Mouse (Mus musculus) limb, embryonic 15.5 days (tissue): ENCODE measurements around the gene Rprd2. TPM values are rescaled to one million over a fixed set of nuclear protein-coding genes. Genes with fewer than 3 reads are reported as not detected.
A peak's percentile ranks its signal among the peaks of the same experiment; 100 is the strongest.

Experiments used
- ATAC-seq: fragments of 200-750 bp; cut with Nextera tagmentation; 2 replicates; pipeline ENCODE4 v1.8.0; 2017; ENCODE audit warnings: low read depth, moderate TSS enrichment; ENCODE audit not compliant: insufficient number of reproducible peaks, low FRiP score, low TSS enrichment
- H3K27ac ChIP-seq: fragments of 300-500 bp; sonication (generic); 2 replicates; pipeline ENCODE4 v1.5.1; 2015; ENCODE audit warnings: moderate library complexity, mild to moderate bottlenecking, inconsistent platforms
- H3K27me3 ChIP-seq: fragments of 300-500 bp; sonication (generic); 2 replicates; pipeline ENCODE4 v1.6.1; 2015; ENCODE audit warnings: inconsistent platforms
- H3K36me3 ChIP-seq: fragments of 300-500 bp; sonication (generic); 2 replicates; pipeline ENCODE4 v1.6.1; 2015; ENCODE audit warnings: inconsistent platforms
- H3K4me1 ChIP-seq: fragments of 300-500 bp; sonication (generic); 2 replicates; pipeline ENCODE4 v1.6.1; 2015; ENCODE audit warnings: inconsistent platforms
- H3K4me2 ChIP-seq: fragments of 300-500 bp; sonication (generic); 2 replicates; pipeline ENCODE4 v1.6.1; 2015; ENCODE audit warnings: mild to moderate bottlenecking, inconsistent platforms
- H3K4me3 ChIP-seq: fragments of 300-500 bp; sonication (generic); 2 replicates; pipeline ENCODE4 v1.5.1; 2015; ENCODE audit warnings: mild to moderate bottlenecking, inconsistent platforms
- H3K9ac ChIP-seq: fragments of 300-500 bp; sonication (generic); 2 replicates; pipeline ENCODE4 v1.6.1; 2015; ENCODE audit warnings: inconsistent platforms
- H3K9me3 ChIP-seq: fragments of 300-500 bp; sonication (generic); 2 replicates; pipeline ENCODE4 v1.6.1; 2016; ENCODE audit warnings: inconsistent platforms
- WGBS: fragments of 180-500 bp; shearing (Covaris S2); methylation state at CpG from one replicate; pipeline ENCODE4 v1.1.7; 2015; 5-methylcytosine and 5-hydroxymethylcytosine counted together
- polyA plus RNA-seq: library from polyadenylated mRNA; unstranded; fragments of >200 nt; fragmentation: Nextera tagmentation; extraction: Ambion mirVana; gene quantifications from 2 replicates; pipeline ENCODE4 v1.2.1, GENCODE M21; 2015

The Rprd2 gene
- polyA plus RNA-seq, 1 experiment from 2014 or later = 19.6 TPM

DNA sequence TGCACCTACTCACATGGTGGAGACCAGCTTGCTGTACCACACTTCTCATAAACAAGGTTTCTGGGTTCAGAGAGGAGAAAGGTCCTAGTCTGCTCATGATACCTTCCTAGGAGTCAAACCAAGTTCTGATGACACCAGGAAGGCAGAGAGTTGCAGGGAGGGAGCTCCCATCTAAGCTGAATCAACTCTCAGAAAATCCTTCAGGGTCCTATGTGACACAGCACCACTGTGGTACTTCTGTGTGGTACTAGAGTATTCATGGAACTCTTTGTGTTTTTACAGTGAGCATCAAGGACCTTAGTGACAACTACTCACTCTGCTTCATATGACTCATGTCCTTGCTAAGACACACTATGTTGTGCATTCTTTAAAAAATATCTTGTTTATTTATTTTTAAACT, 58.0 kb downstream of the Rprd2 start:
- Histone ChIP-seq H3K36me3 (peaks cover 38% of the 10 kb centered on the region), H3K4me1 (no peaks in the 10 kb centered on the region), H3K9me3 (no peaks in the 10 kb centered on the region), H3K27ac (no peak overlapping the region), H3K4me2 (no peak overlapping the region), H3K4me3 (no peak overlapping the region), H3K9ac (no peak overlapping the region), H3K27me3 (no peaks in the 10 kb centered on the region)
- ATAC-seq = no peak

DNA sequence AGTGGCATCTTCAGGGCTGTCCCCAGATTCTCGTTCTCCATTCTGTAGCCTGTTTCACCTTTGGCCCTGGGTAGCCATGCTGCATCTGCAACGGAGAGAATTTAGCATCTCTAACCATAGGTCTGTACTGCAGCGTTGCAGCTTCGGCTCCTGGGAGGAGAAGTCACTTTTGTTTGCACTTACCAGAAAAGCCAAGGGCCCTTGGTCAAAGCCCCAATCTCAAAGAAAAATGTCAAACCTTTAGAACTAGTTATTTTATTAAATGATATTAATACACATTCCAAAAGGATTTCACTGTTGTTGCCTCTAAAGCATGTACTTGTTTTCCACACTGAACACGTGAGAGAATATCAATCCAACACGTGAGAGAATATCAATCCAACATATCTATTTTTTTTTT, 58.6 kb downstream of the Rprd2 start, which contains the start of gene Tars2:
Gene Tars2 (minus strand): TSS at position 101 of the 400 bp plus-strand sequence.
- Histone ChIP-seq H3K27ac (no peak within 1 kb of the TSS), H3K36me3 (peaks cover 32% of the 10 kb centered on the region), H3K9ac (no peak within 1 kb of the TSS), H3K4me1 (no peaks in the 10 kb centered on the region), H3K9me3 (no peaks in the 10 kb centered on the region), H3K27me3 (no peaks in the 10 kb centered on the region), H3K4me2 (no peak within 1 kb of the TSS), H3K4me3 (no peak within 1 kb of the TSS)
- WGBS = 85% methylated on average over 6 of the region's 6 CpGs
- ATAC-seq = no peak

DNA sequence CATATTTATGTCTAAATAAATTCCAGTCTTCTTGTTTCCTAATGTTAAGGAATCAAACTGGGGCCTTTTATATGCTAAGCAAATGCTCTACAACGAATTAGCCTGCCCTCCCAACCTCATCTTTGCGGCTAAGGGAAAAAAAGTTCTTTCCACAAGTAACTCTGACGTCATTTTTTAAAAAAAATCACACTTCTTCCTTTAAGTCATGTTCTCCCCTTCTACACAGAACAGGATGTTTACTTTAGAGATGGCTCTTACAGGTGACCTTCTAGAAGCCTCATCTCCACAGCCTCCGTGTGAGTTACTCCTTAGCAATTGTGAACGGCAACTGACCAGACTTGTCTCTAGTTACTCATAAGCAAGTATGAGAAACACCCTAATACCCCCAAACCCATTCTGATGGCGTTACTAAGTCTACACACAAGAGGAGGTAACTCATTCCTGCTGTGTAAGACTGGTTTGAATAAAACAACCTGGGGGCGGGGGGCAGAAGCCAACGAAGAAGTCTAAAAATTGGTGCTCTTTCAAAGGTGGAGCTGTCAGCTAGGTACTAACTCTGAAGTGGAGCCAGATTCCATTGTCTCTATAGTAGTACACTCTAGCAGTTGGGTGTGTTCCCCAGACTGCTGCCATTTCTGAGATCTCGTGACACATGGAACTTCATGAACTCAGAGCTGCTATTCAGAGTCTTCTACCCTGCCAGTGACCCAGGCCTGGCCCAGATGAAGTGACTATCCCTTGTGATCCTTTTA, 60.0 kb downstream of the Rprd2 start:
- Histone ChIP-seq H3K4me2 (no peak overlapping the region), H3K27ac (no peak overlapping the region), H3K4me1 (0 out of 2 replicates have a peak, but pooled peaks cover 6% of the 10 kb centered on the region), H3K27me3 (no peaks in the 10 kb centered on the region), H3K4me3 (no peak overlapping the region), H3K9ac (no peak overlapping the region), H3K9me3 (no peaks in the 10 kb centered on the region), H3K36me3 (peaks cover 18% of the 10 kb centered on the region)
- 50% methylated on average over 9 of the region's 9 CpGs for WGBS
- no peak for ATAC-seq

GRCm38 (mm10) chr3:95756808-95757207, 61.9 kb downstream of the Rprd2 start:
- Histone ChIP-seq H3K27me3 (no peaks in the 10 kb centered on the region), H3K9me3 (no peaks in the 10 kb centered on the region), H3K27ac (no peak overlapping the region), H3K4me2 (no peak overlapping the region), H3K36me3 (peaks cover 13% of the 10 kb centered on the region), H3K9ac (no peak overlapping the region), H3K4me1 (0 out of 2 replicates have a peak, but pooled peaks cover 6% of the 10 kb centered on the region), H3K4me3 (no peak overlapping the region)
- no peak for ATAC-seq
- WGBS = 89% methylated on average over 2 of the region's 2 CpGs

GRCm38 (mm10) chr3:95754345-95755206, 64.1 kb downstream of the Rprd2 start:
- H3K9ac ChIP-seq = peak overlapping the region; percentile 74
- H3K4me3 ChIP-seq = peak overlapping the region; percentile 85
- peaks cover 31% of the 10 kb centered on the region for H3K36me3 ChIP-seq
- H3K4me1 ChIP-seq = 0 out of 2 replicates have a peak, but pooled peaks cover 6% of the 10 kb centered on the region
- under 1% methylated on average over 30 of the region's 30 CpGs for WGBS
- H3K27me3 ChIP-seq = no peaks in the 10 kb centered on the region
- H3K9me3 ChIP-seq = no peaks in the 10 kb centered on the region
- peak; percentile 96 for ATAC-seq
- H3K4me2 ChIP-seq = peak overlapping the region; percentile 68
- peak overlapping the region; percentile 68 for H3K27ac ChIP-seq

DNA sequence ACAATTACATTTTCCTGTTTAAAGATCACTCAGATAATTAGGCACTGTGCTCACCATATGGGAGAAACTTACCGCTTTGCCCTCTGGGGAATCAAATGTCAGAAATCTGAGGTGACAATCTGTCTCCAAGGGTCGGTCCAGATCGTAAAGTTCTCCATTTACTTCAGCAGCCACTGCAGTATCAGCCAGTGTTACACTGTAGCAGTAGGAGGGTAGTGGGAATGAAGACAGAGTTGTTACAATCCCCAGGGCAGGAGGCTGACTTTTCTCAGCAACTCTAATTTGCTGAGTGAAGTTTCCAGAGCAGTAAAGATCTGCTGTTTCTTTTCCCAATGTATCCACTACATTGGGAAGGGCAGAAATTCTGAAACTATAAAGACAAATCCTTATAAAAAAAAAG, 65.7 kb downstream of the Rprd2 start:
- Histone ChIP-seq H3K4me1 (0 out of 2 replicates have a peak, but pooled peaks cover 6% of the 10 kb centered on the region), H3K4me2 (no peak overlapping the region), H3K9me3 (no peaks in the 10 kb centered on the region), H3K27ac (no peak overlapping the region), H3K9ac (no peak overlapping the region), H3K4me3 (no peak overlapping the region), H3K27me3 (no peaks in the 10 kb centered on the region), H3K36me3 (peaks cover 48% of the 10 kb centered on the region)
- ATAC-seq = no peak
- 66% methylated on average over 3 of the region's 3 CpGs for WGBS

GRCm38 (mm10) chr3:95740406-95740805, 78.3 kb downstream of the Rprd2 start:
- Histone ChIP-seq H3K27me3 (no peaks in the 10 kb centered on the region), H3K4me1 (0 out of 2 replicates have a peak, but pooled peaks cover 6% of the 10 kb centered on the region), H3K4me3 (no peak overlapping the region), H3K9me3 (no peaks in the 10 kb centered on the region), H3K4me2 (no peak overlapping the region), H3K9ac (no peak overlapping the region), H3K27ac (peak overlapping the region; percentile 27; the same call in 1 of the 2 replicates), H3K36me3 (peaks cover 76% of the 10 kb centered on the region)
- 64% methylated on average over 8 of the region's 8 CpGs for WGBS
- no peak for ATAC-seq

GRCm38 (mm10) chr3:95739353-95740104, 79.1 kb downstream of the Rprd2 start, which contains the start of gene Ecm1:
Ecm1 (minus strand) TSS chr3:95739569.
- WGBS = 68% methylated on average over 7 of the region's 7 CpGs
- H3K27me3 ChIP-seq = no peaks in the 10 kb centered on the region
- ATAC-seq = 0 out of 2 replicates have a peak, but pooled peaks have one; percentile 13
- H3K4me3 ChIP-seq = no peak within 1 kb of the TSS
- peak within 1 kb of the TSS; percentile 27; the same call in 1 of the 2 replicates for H3K27ac ChIP-seq
- 0 out of 2 replicates have a peak, but pooled peaks cover 6% of the 10 kb centered on the region for H3K4me1 ChIP-seq
- no peak within 1 kb of the TSS for H3K9ac ChIP-seq
- no peaks in the 10 kb centered on the region for H3K9me3 ChIP-seq
- peaks cover 70% of the 10 kb centered on the region for H3K36me3 ChIP-seq
- no peak within 1 kb of the TSS for H3K4me2 ChIP-seq

DNA sequence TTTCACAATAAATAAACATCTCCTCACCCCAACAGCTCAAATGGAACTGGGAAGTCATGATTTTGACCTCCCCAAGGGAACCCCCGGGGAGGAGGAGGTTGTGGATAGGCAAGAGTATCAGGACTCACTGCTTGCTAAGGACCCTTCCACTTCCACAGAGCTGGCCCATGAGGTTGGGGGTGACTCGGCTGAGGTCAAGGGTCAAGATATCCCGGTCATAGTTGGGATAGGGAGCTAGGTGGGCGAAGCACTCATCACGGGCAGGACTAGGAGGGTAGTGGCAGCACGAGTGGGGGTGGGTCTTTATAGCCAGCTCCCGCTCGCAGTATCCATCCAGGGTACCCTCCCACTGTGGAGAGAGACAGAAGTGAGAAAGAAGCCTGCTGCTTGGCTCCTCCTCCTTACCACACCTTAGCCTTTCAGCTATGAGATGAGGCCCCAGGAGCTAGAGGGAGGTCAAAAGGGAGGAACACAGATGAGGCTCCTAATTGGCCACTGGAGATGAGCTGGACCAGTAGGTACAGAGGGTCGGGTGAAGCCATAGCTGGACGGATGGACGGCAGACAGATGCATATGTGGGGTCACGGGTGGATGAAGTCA, 83.5 kb downstream of the Rprd2 start:
- Histone ChIP-seq H3K27me3 (no peaks in the 10 kb centered on the region), H3K9ac (no peak overlapping the region), H3K4me1 (peaks cover 14% of the 10 kb centered on the region; the same call in 1 of the 2 replicates), H3K36me3 (peaks cover 29% of the 10 kb centered on the region), H3K9me3 (no peaks in the 10 kb centered on the region), H3K4me3 (no peak overlapping the region), H3K4me2 (no peak overlapping the region), H3K27ac (no peak overlapping the region; the same call in 1 of the 2 replicates)
- WGBS = 84% methylated on average over 12 of the region's 12 CpGs
- ATAC-seq = no peak

- Histone ChIP-seq H3K4me2 (no peak overlapping the region), H3K9me3 (no peaks in the 10 kb centered on the region), H3K27ac (0 out of 2 replicates have a peak overlapping the region, but pooled peaks have one; percentile 40), H3K36me3 (peaks cover 22% of the 10 kb centered on the region), H3K27me3 (no peaks in the 10 kb centered on the region), H3K9ac (no peak overlapping the region), H3K4me1 (peaks cover 11% of the 10 kb centered on the region; the same call in 1 of the 2 replicates), H3K4me3 (no peak overlapping the region)
- no peak for ATAC-seq
- WGBS = 72% methylated on average over 13 of the region's 13 CpGs
Measured at GRCm38 (mm10) chr3:95734092-95734702, 84.5 kb downstream of the Rprd2 start.
